Mouse (Mus musculus) mouse embryonic stem cell (cell line): Measurements from ENCODE around the gene Etv6.

Experiments used
- in situ Hi-C, 2 experiments: fragments of 300-500 bp; cut with MboI; formaldehyde crosslinking; loops; 1 replicate in 1 of 2; 3 replicates in 1 of 2; pipeline ENCODE4 v1.14.3; 2019 to 2020; ENCODE audit warnings: low sequenced_read_pairs in 2 of 2, low pct_unique_long_range_greater_than_20kb in 1 of 2, mixed read lengths in 1 of 2; ENCODE audit not compliant: unreplicated experiment in 1 of 2

The Etv6 gene

DNA sequence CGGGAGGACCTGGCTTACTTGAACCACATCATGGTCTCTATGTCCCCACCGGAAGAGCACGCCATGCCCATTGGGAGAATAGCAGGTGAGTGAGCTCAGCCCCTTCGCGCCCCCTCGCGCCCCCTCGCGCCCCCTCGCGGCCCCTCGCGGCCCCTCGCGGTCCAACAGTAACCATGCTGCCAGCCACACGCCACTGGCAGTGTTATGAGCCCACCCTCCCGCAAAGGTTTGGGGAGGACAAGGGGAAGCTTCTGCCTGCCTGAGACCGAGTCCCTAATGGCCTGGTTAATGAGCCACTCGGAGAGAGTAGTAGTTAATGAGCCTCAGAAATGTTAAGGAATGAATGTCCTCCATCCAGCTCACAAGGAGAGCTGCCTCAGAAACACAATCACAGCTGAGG lies 213.2 kb downstream of the Etv6 start:
- in situ Hi-C loops = no loop called here

GRCm38 (mm10) chr6:134250764-134251163 lies 215.3 kb downstream of the Etv6 start:
- in situ Hi-C loops = loop anchor here in 1 of 2 experiments (25.0 kb wide), 2 partner anchors 137 to 362 kb away; partner anchors contain the start of gene Bcl2l14

DNA sequence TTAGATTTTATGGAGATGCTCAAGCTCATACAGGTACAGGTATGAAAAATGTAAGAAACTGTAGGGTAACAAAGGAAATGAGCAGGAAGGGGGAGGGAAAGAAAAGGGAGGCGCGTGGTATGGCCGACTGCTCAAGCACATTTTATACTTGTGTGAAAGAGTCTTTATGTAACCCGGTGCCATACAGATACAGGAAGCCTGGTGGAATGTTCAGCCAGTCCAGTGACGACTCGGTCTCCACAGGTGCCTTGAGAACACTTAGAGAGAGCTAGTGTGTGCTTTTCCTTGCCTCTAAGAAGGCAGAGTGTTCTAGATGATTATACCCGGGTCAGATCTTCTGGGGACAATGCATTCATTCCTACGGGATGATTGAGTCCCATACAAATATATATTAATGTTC lies 215.9 kb downstream of the Etv6 start:
- in situ Hi-C loops = loop anchor here in 1 of 2 experiments (25.0 kb wide), 2 partner anchors 136 to 361 kb away; partner anchors contain the start of gene Bcl2l14

- in situ Hi-C loops = loop anchor here in 1 of 2 experiments (25.0 kb wide), 2 partner anchors 135 to 360 kb away; partner anchors contain the start of gene Bcl2l14
Observed at GRCm38 (mm10) chr6:134252081-134252755, 216.7 kb downstream of the Etv6 start.

DNA sequence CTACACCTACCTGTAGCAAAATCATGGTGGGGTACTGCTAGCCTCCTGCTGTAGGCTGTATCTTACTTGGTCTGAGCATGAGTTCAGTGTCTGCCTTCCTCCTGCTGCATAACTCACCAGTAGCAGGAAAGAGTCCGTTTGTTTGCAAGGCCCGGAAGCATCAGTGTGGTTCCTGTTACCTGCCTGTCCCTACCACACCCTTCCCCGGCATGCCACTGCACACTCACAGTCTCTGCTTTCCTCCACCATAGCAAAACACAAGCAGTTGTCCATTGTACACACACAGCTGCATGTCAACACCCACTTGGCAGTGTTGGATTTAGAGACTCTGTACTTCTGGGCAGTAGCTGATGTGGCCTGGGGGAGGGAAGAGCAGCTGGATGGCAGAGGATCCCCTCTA lies 220.9 kb downstream of the Etv6 start:
- in situ Hi-C loops = loop anchor here in 1 of 2 experiments (25.0 kb wide), 2 partner anchors 131 to 356 kb away; partner anchors contain the start of gene Bcl2l14

GRCm38 (mm10) chr6:134259913-134260312 lies 224.4 kb downstream of the Etv6 start:
- in situ Hi-C loops = loop anchor here in 1 of 2 experiments (25.0 kb wide), 2 partner anchors 127 to 352 kb away; partner anchors contain the start of gene Bcl2l14

DNA sequence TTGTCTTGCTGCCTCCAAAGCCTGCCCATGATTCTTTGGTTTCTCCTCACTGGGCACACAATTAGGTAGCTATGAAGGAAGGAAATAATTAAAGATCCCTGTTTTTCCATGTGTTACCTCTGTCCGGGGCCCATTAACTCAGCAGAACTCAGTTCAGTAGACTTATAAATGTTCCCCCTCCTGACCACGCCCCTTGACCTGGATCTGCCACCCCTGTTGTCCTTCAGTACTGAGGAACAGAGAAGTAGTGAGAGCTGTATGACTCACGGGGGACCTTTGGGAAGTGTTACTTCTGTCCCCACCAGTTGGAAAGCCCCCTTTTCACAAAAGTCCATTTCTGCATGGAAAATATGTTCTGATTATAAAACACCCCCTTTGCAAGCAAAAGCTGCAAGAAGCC lies 226.4 kb downstream of the Etv6 start:
- in situ Hi-C loops = loop anchor here in 1 of 2 experiments (25.0 kb wide), 2 partner anchors 125 to 350 kb away; partner anchors contain the start of gene Bcl2l14

GRCm38 (mm10) chr6:134262383-134262782 lies 226.9 kb downstream of the Etv6 start:
- in situ Hi-C loops = loop anchor here in 1 of 2 experiments (25.0 kb wide), 2 partner anchors 125 to 350 kb away; partner anchors contain the start of gene Bcl2l14

GRCm38 (mm10) chr6:134262911-134263607 lies 227.6 kb downstream of the Etv6 start:
- in situ Hi-C loops = loop anchor here in 1 of 2 experiments (25.0 kb wide), 2 partner anchors 124 to 349 kb away; partner anchors contain the start of gene Bcl2l14

DNA sequence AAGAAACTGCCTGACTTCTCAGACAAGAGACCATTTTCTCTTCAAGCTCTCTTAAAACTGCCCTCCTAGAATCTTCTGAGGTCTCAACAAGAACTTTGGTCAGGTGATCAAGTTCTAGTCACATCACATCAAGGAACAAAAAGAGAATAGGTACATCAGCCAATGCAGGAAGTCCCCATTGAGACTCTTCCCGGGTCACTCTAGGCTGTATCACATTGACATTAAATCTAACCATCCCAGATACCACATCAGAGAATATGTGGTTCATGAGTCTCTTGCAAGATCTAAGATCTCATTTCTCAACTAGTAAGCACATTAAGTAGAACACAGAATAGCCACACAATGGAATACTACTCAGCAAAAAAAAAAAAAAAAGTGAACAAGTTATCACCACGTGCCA lies 238.4 kb downstream of the Etv6 start:
- in situ Hi-C loops = loop anchor here in 1 of 2 experiments (25.0 kb wide), 2 partner anchors 113 to 338 kb away; partner anchors contain the start of gene Bcl2l14

DNA sequence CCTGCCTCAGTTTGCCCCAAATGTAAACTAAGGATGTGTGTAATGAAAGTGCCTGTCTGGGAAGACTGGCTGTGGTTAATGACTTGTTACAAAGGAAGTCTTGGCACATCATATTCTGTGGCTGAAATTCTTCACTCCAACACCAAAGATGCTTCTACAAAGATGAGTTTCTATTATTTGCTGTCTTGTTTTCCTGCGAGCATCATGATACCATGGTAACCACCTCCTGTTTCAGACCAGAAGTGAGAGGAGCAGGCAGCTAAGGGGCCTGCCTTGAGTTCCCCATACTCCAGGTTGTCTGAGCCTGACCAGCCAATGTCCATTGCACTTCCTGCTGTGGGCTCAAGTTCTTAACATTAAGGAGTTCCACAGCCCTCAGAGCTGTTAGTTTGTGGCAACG lies 241.5 kb downstream of the Etv6 start:
- in situ Hi-C loops = no loop called here

- in situ Hi-C loops = no loop called here
Observed at GRCm38 (mm10) chr6:134282095-134282494, 246.6 kb downstream of the Etv6 start.

DNA sequence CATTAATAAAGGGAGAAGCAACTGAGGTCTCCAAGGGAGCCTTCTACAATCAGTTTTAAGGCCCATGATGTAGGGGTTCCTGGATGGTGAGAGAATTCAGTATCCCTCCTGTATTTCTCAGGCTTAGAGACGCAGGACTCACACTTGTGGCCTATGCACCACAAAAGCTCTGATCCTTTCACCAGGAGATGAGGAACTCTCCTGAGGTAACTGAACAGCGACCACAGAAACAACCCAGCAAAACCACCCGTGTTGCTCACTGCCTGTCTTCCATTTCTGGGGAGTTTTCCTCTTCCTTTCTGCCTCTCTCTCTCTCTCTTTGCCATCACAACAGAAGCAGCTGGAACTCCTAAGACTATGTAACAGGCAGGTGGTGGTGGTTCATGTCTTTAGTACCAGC lies 256.3 kb downstream of the Etv6 start:
- in situ Hi-C loops = no loop called here

GRCm38 (mm10) chr6:134292404-134292803 lies 256.9 kb downstream of the Etv6 start:
- in situ Hi-C loops = no loop called here

- in situ Hi-C loops = no loop called here
Observed at GRCm38 (mm10) chr6:134293615-134294508, 258.4 kb downstream of the Etv6 start.

DNA sequence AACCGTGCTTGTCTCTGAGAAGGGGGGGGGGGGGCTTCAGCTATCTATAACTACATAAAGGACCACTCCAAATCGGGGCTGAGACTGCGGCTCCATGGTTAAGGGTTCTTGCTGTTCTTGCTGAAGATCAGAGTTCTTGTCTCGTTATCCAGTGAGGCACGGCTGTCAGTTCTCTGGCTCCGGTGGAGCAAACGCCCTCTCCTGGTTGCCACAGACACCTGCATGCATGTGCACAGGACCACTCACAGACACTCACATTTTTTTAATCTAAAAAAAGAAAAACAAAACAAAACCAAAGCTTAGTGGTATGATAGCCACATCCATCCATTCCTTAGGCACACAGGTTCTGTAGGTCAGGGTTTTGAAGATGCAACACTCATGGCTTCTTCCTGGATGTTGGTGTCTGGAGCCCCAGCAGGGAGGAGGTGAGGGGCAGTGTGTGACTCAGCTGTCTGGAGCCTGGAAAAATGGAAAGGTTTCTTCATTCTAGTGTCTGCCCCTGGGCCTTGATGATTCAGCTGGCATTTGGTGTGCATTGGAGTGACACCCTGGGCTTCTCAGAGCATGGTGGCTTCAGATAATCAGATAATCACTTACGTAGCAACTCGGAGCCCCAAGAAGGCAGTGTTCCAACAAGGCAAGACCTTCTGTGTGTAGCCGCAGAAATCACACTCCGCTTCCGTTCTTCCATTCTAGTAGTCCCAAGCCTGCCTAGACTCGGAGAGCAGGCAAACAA lies 262.6 kb downstream of the Etv6 start:
- in situ Hi-C loops = no loop called here

- in situ Hi-C loops = no loop called here
Observed at GRCm38 (mm10) chr6:134301951-134302350, 266.5 kb downstream of the Etv6 start.

DNA sequence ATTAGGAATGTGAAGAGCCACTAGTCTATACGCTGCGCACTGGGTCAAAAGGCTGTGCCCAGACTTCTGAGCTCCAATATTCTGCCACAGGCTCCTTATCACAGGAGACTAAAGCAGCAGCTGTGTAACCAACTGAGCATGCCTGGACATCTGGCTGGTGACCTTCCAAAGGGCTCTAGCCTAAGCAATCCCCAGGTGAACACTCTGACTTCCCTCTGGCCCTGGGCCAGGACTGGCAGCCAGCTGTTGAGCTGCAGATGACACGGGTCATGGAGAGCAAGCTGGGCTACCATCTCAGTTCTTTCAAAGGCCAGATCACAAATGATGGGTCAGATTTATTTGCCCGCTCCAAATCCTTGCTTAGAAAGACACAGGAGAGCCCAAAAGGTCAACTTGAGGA lies 275.8 kb downstream of the Etv6 start:
- in situ Hi-C loops = no loop called here
